Mouse (Mus musculus) MEL (cell line): ENCODE results near the gene Ncln. TPM values are rescaled to one million over a fixed set of nuclear protein-coding genes. Genes with fewer than 3 reads are reported as not detected.

ENCODE experiments used
- DNase-seq: peaks from one replicate; pipeline ENCODE4 v3.0.0; 2011; ENCODE audit warnings: low read depth, low spot score
- H3K27ac ChIP-seq: 2 replicates; pipeline ENCODE4 v1.5.1; 2012; ENCODE audit warnings: low read depth, mild to moderate bottlenecking, control low read depth, low read length, moderate library complexity; ENCODE audit not compliant: control insufficient read depth
- H3K27me3 ChIP-seq, 2 experiments: fragments of 150-350 bp in 1 of 2; sonication (generic) in 1 of 2; 2 replicates each; pipeline ENCODE4 v1.6.1; 2012; ENCODE audit warnings: low read length in 2 of 2, mild to moderate bottlenecking in 2 of 2, improper control_type of control experiment in 1 of 2, moderate library complexity in 1 of 2; ENCODE audit not compliant: insufficient read depth in 2 of 2, control insufficient read depth in 1 of 2
- H3K36me3 ChIP-seq, 2 experiments: 2 replicates each; pipeline ENCODE4 v1.6.1; 2012 to 2014; ENCODE audit warnings: low read length in 2 of 2, improper control_type of control experiment in 1 of 2, inconsistent platforms in 1 of 2, mild to moderate bottlenecking in 1 of 2; ENCODE audit not compliant: insufficient read depth in 2 of 2, control insufficient read depth in 1 of 2
- H3K4me1 ChIP-seq, 2 experiments: fragments of 150-350 bp in 1 of 2; sonication (generic) in 1 of 2; 2 replicates each; pipeline ENCODE4 v1.6.1; 2012; ENCODE audit warnings: low read length in 2 of 2, improper control_type of control experiment in 1 of 2, mild to moderate bottlenecking in 1 of 2; ENCODE audit not compliant: insufficient read depth in 2 of 2, control insufficient read depth in 1 of 2
- H3K4me3 ChIP-seq, 2 experiments: fragments of 150-350 bp in 1 of 2; sonication (generic) in 1 of 2; 2 replicates each; pipeline ENCODE4 v1.5.1; 2012; ENCODE audit warnings: low read depth in 2 of 2, low read length in 2 of 2, mild to moderate bottlenecking in 2 of 2, moderate library complexity in 2 of 2, control low read depth in 1 of 2, improper control_type of control experiment in 1 of 2; ENCODE audit not compliant: control insufficient read depth in 1 of 2, insufficient read depth in 1 of 2
- H3K79me2 ChIP-seq: 2 replicates; pipeline ENCODE4 v1.6.1; 2012; ENCODE audit warnings: mild to moderate bottlenecking, low read length, moderate library complexity; ENCODE audit not compliant: control insufficient read depth, poor library complexity, insufficient read depth
- H3K9ac ChIP-seq: 2 replicates; pipeline ENCODE4 v1.6.1; 2012; ENCODE audit warnings: low read depth, mild to moderate bottlenecking, control low read depth, low read length, moderate library complexity; ENCODE audit not compliant: control insufficient read depth, poor library complexity, severe bottlenecking
- H3K9me3 ChIP-seq: fragments of 150-350 bp; sonication (generic); replicated peaks from 2 replicates; pipeline ENCODE4 v1.6.1; 2012; ENCODE audit warnings: mild to moderate bottlenecking, low read length, improper control_type of control experiment, moderate library complexity; ENCODE audit not compliant: insufficient read depth
- CHD1 ChIP-seq: IDR thresholded peaks from 2 replicates; pipeline ENCODE4 v1.6.1; 2012; ENCODE audit warnings: low read depth, mild to moderate bottlenecking, inconsistent platforms, low read length, improper control_type of control experiment
- CHD2 ChIP-seq: IDR thresholded peaks from 2 replicates; pipeline ENCODE4 v1.6.1; 2011; ENCODE audit warnings: low read length, improper control_type of control experiment
- CTCF ChIP-seq, 3 experiments: IDR thresholded peaks in 2 of 3; conservative IDR thresholded peaks in 1 of 3; 2 replicates each; pipeline ENCODE4 v1.5.1; 2011 to 2012; ENCODE audit warnings: low read length in 3 of 3, low read depth in 2 of 3, mild to moderate bottlenecking in 2 of 3, improper control_type of control experiment in 1 of 3, inconsistent platforms in 1 of 3, mixed read lengths in 1 of 3, moderate library complexity in 1 of 3; ENCODE audit not compliant: control insufficient read depth in 1 of 3, insufficient read depth in 1 of 3, poor library complexity in 1 of 3, severe bottlenecking in 1 of 3
- E2F4 ChIP-seq: IDR thresholded peaks from 2 replicates; pipeline ENCODE4 v1.6.1; 2011; ENCODE audit warnings: low read depth, low read length, improper control_type of control experiment, borderline replicate concordance
- EP300 ChIP-seq, 2 experiments: IDR thresholded peaks; 2 replicates each; pipeline ENCODE4 v1.6.1; 2011; ENCODE audit warnings: improper control_type of control experiment in 2 of 2, low read length in 2 of 2, low read depth in 1 of 2, mild to moderate bottlenecking in 1 of 2
- ETS1 ChIP-seq: IDR thresholded peaks from 2 replicates; pipeline ENCODE4 v1.6.1; 2012; ENCODE audit warnings: low read depth, mild to moderate bottlenecking, inconsistent platforms, low read length, improper control_type of control experiment, moderate library complexity
- GABPA ChIP-seq: IDR thresholded peaks from 2 replicates; pipeline ENCODE4 v1.6.1; 2012; ENCODE audit warnings: low read depth, mild to moderate bottlenecking, inconsistent platforms, low read length, improper control_type of control experiment, moderate library complexity
- GATA1 ChIP-seq: IDR thresholded peaks from 2 replicates; pipeline ENCODE4 v1.6.1; 2011; ENCODE audit warnings: low read depth, low read length, improper control_type of control experiment
- HCFC1 ChIP-seq: IDR thresholded peaks from 2 replicates; pipeline ENCODE4 v1.6.1; 2012; ENCODE audit warnings: low read depth, mild to moderate bottlenecking, inconsistent platforms, low read length, improper control_type of control experiment, moderate library complexity
- JUND ChIP-seq: IDR thresholded peaks from 2 replicates; pipeline ENCODE4 v1.6.1; 2011; ENCODE audit warnings: low read depth, mild to moderate bottlenecking, improper control_type of control experiment, low read length
- MAX ChIP-seq: IDR thresholded peaks from 2 replicates; pipeline ENCODE4 v1.6.1; 2011; ENCODE audit warnings: low read length, improper control_type of control experiment
- MAZ ChIP-seq: IDR thresholded peaks from 2 replicates; pipeline ENCODE4 v1.6.1; 2012; ENCODE audit warnings: low read depth, mild to moderate bottlenecking, inconsistent platforms, low read length, improper control_type of control experiment
- MYB ChIP-seq: IDR thresholded peaks from 2 replicates; pipeline ENCODE4 v1.6.1; 2011; ENCODE audit warnings: mild to moderate bottlenecking, low read depth, low read length, improper control_type of control experiment
- NELFE ChIP-seq: IDR thresholded peaks from 2 replicates; pipeline ENCODE4 v1.6.1; 2011; ENCODE audit warnings: low read depth, low read length, improper control_type of control experiment
- NRF1 ChIP-seq: IDR thresholded peaks from 2 replicates; pipeline ENCODE4 v1.6.1; 2014; ENCODE audit warnings: low read depth, mild to moderate bottlenecking, inconsistent platforms, low read length, improper control_type of control experiment, moderate library complexity; ENCODE audit not compliant: poor library complexity, insufficient read depth, severe bottlenecking
- POLR2A ChIP-seq, 2 experiments: IDR thresholded peaks; 2 replicates each; pipeline ENCODE4 v1.6.1; 2011 to 2012; ENCODE audit warnings: low read length in 2 of 2, mild to moderate bottlenecking in 2 of 2, control low read depth in 1 of 2, improper control_type of control experiment in 1 of 2, low read depth in 1 of 2, moderate library complexity in 1 of 2; ENCODE audit not compliant: control insufficient read depth in 1 of 2, insufficient read depth in 1 of 2, poor library complexity in 1 of 2
- POLR2AphosphoS2 ChIP-seq: IDR thresholded peaks from 2 replicates; pipeline ENCODE4 v1.6.1; 2011; ENCODE audit warnings: low read length, improper control_type of control experiment
- POLR2AphosphoS5 ChIP-seq: IDR thresholded peaks from 2 replicates; pipeline ENCODE4 v1.6.1; 2012; ENCODE audit warnings: low read depth, borderline replicate concordance, mild to moderate bottlenecking, inconsistent platforms, low read length, moderate library complexity, mixed read lengths
- RAD21 ChIP-seq: IDR thresholded peaks from 2 replicates; pipeline ENCODE4 v1.6.1; 2011; ENCODE audit warnings: mild to moderate bottlenecking, low read depth, low read length, improper control_type of control experiment
- RCOR1 ChIP-seq: IDR thresholded peaks from 2 replicates; pipeline ENCODE4 v1.6.1; 2012; ENCODE audit warnings: low read depth, mild to moderate bottlenecking, inconsistent platforms, low read length, improper control_type of control experiment
- SIN3A ChIP-seq: IDR thresholded peaks from 2 replicates; pipeline ENCODE4 v1.6.1; 2012; ENCODE audit warnings: low read length, improper control_type of control experiment, inconsistent platforms
- SMC3 ChIP-seq: IDR thresholded peaks from 2 replicates; pipeline ENCODE4 v1.6.1; 2011; ENCODE audit warnings: low read depth, low read length, improper control_type of control experiment
- TAL1 ChIP-seq: IDR thresholded peaks from 2 replicates; pipeline ENCODE4 v1.6.1; 2012; ENCODE audit warnings: mild to moderate bottlenecking, inconsistent platforms, low read length, moderate library complexity, mixed read lengths
- TBP ChIP-seq: IDR thresholded peaks from 2 replicates; pipeline ENCODE4 v1.8.0; 2011; ENCODE audit warnings: low read depth, low read length, improper control_type of control experiment
- TCF12 ChIP-seq: IDR thresholded peaks from 2 replicates; pipeline ENCODE4 v1.6.1; 2014; ENCODE audit warnings: low read depth, mild to moderate bottlenecking, inconsistent platforms, low read length, improper control_type of control experiment, moderate library complexity
- UBTF ChIP-seq: IDR thresholded peaks from 2 replicates; pipeline ENCODE4 v1.6.1; 2012; ENCODE audit warnings: low read depth, mild to moderate bottlenecking, inconsistent platforms, low read length, improper control_type of control experiment, moderate library complexity, borderline replicate concordance; ENCODE audit not compliant: insufficient read depth
- USF2 ChIP-seq, 2 experiments: IDR thresholded peaks; 2 replicates each; pipeline ENCODE4 v1.6.1; 2011 to 2012; ENCODE audit warnings: improper control_type of control experiment in 2 of 2, low read length in 2 of 2, borderline replicate concordance in 1 of 2, inconsistent platforms in 1 of 2, low read depth in 1 of 2, mild to moderate bottlenecking in 1 of 2; ENCODE audit not compliant: insufficient read depth in 1 of 2
- ZC3H11A ChIP-seq: IDR thresholded peaks from 2 replicates; pipeline ENCODE4 v1.6.1; 2012; ENCODE audit warnings: low read depth, mild to moderate bottlenecking, inconsistent platforms, low read length, improper control_type of control experiment
- ZKSCAN1 ChIP-seq: IDR thresholded peaks from 2 replicates; pipeline ENCODE4 v1.6.1; 2012; ENCODE audit warnings: low read depth, mild to moderate bottlenecking, inconsistent platforms, low read length, improper control_type of control experiment, moderate library complexity
- ZMIZ1 ChIP-seq: IDR thresholded peaks from 2 replicates; pipeline ENCODE4 v1.6.1; 2012; ENCODE audit warnings: low read depth, mild to moderate bottlenecking, inconsistent platforms, low read length, improper control_type of control experiment, moderate library complexity
- ZNF384 ChIP-seq: IDR thresholded peaks from 2 replicates; pipeline ENCODE4 v1.6.1; 2012; ENCODE audit warnings: low read depth, mild to moderate bottlenecking, inconsistent platforms, low read length, improper control_type of control experiment
- polyA plus RNA-seq, 2 experiments: library from polyadenylated mRNA; stranded (reverse) in 1 of 2; unstranded in 1 of 2; fragments of >175 nt in 1 of 2; fragments of >200 nt in 1 of 2; gene quantifications; 2 replicates each; pipeline versions ENCODE4 v1.2.1 to v1.2.4; 2012; ENCODE audit warnings: low replicate concordance in 2 of 2, low read depth in 1 of 2; ENCODE audit not compliant: insufficient read length in 2 of 2, insufficient read depth in 1 of 2, missing spikeins in 1 of 2
- total RNA-seq: library from RNA; depleted of rRNA; stranded (reverse); fragments of 300-350 nt; gene quantifications from 2 replicates; pipeline ENCODE4 v1.2.3, GENCODE M21; 2012

The Ncln gene
- total and polyA plus RNA-seq, 3 experiments, result 136 to 276 (median 215) TPM

DNA sequence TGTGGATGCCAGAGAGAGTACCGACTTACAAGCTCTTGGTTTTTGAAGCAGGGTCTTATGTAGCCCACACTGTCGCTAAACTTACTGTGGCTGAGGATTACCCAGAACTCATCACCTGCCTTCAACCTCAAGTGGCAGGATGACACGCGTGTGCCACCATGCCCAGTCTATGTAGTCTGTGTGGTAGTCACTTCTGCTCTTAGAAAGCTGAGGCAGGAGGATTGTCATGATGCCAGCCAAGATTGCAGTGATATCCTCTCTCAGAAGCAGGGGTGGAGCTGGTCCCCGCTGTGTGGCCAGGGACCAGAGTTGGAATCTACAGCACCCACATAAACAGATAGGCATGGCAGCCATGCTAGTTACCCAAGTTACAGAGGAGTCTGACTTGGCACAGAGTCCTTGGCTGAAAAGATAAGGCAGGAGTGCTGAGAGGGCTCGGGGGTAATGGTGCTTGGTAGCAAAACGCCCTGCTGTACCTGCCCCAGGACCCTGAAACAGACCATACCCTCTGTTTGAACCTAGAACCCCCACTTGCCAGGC is 10.6 kb downstream of the Ncln start:
- H3K4me3 ChIP-seq, result no peak overlapping the region
- peaks cover 0 to 14% of the 10 kb centered on the region in 2 experiments; a peak in 2 of 4 replicates for H3K4me1 ChIP-seq
- H3K27ac ChIP-seq, result no peak overlapping the region
- TF ChIP-seq NRF1 (no peak), RCOR1 (no peak), POLR2A (IDR thresholded peaks at IDR 0.05; ENCODE audit: control insufficient read depth in 1 of 2, insufficient read depth in 1 of 2, low read depth in 1 of 2, low read length in 2 of 2, poor library complexity in 1 of 2) (peak in 1 of 2 experiments; percentile 28; a peak in 1 of 4 replicates), POLR2AphosphoS2 (peak; percentile 87), GABPA (no peak), NELFE (no peak), GATA1 (peak; percentile 16; the same call in 1 of the 2 replicates), ZMIZ1 (0 out of 2 replicates have a peak, but pooled peaks have one; percentile 5)
- TF ChIP-seq, all 39 proteins: peak for 4
- H3K9me3 ChIP-seq, result no peaks in the 10 kb centered on the region
- H3K36me3 ChIP-seq, result no peaks in the 10 kb centered on the region; a peak in 1 of 4 replicates
- no peaks in the 10 kb centered on the region for H3K79me2 ChIP-seq
- H3K27me3 ChIP-seq, result no peaks in the 10 kb centered on the region
- no peak overlapping the region for H3K9ac ChIP-seq
- DNase-seq, result peak; percentile 55

GRCm38 (mm10) chr10:81485060-81485449 is 11.1 kb downstream of the Ncln start:
- H3K79me2 ChIP-seq, result no peaks in the 10 kb centered on the region
- no peaks in the 10 kb centered on the region for H3K9me3 ChIP-seq
- H3K4me3 ChIP-seq, result no peak overlapping the region
- H3K27ac ChIP-seq, result no peak overlapping the region
- H3K9ac ChIP-seq, result no peak overlapping the region
- peaks cover 0 to 14% of the 10 kb centered on the region in 2 experiments; a peak in 2 of 4 replicates for H3K4me1 ChIP-seq
- DNase-seq, result peak; percentile 57
- no peaks in the 10 kb centered on the region for H3K27me3 ChIP-seq
- H3K36me3 ChIP-seq, result no peaks in the 10 kb centered on the region; a peak in 1 of 4 replicates
- TF ChIP-seq TCF12, result no peak
- TF ChIP-seq NELFE, result no peak
- TF ChIP-seq ZMIZ1, result no peak
- TF ChIP-seq USF2 (IDR thresholded peaks at IDR 0.05; ENCODE audit: borderline replicate concordance in 1 of 2, insufficient read depth in 1 of 2, low read depth in 1 of 2, low read length in 2 of 2), result no peak
- no peak for TF ChIP-seq MAX
- TF ChIP-seq POLR2AphosphoS5, result no peak
- TF ChIP-seq UBTF, result no peak
- peak in 2 of 3 experiments; percentile 47 to 50; a peak in 5 of 6 replicates for TF ChIP-seq CTCF (IDR thresholded peaks at IDR 0.05 in 2 of 3, conservative IDR thresholded peaks at IDR 0.05 in 1 of 3; ENCODE audit: control insufficient read depth in 1 of 3, insufficient read depth in 1 of 3, low read depth in 2 of 3, low read length in 3 of 3, poor library complexity in 1 of 3, severe bottlenecking in 1 of 3)
- no peak for TF ChIP-seq JUND
- TF ChIP-seq SMC3, result peak; percentile 35
- no peak; a peak in 1 of 4 replicates for TF ChIP-seq POLR2A (IDR thresholded peaks at IDR 0.05; ENCODE audit: control insufficient read depth in 1 of 2, insufficient read depth in 1 of 2, low read depth in 1 of 2, low read length in 2 of 2, poor library complexity in 1 of 2)
- TF ChIP-seq GABPA, result no peak
- no peak for TF ChIP-seq TAL1
- no peak for TF ChIP-seq EP300 (IDR thresholded peaks at IDR 0.05; ENCODE audit: low read depth in 1 of 2, low read length in 2 of 2)
- TF ChIP-seq ZNF384, result no peak
- TF ChIP-seq TBP, result no peak
- no peak for TF ChIP-seq ZKSCAN1
- no peak for TF ChIP-seq ZC3H11A
- peak; percentile 50; the same call in 1 of the 2 replicates for TF ChIP-seq MAZ
- TF ChIP-seq CHD2, result no peak
- TF ChIP-seq SIN3A, result no peak
- TF ChIP-seq E2F4, result no peak
- peak; percentile 14 for TF ChIP-seq POLR2AphosphoS2
- TF ChIP-seq ETS1, result no peak
- TF ChIP-seq CHD1, result no peak
- TF ChIP-seq MYB, result no peak
- TF ChIP-seq RAD21, result peak; percentile 32
- TF ChIP-seq HCFC1, result no peak
